Comparison of ENCODE assay signal across 8 mouse cellular contexts in the genomic region with DNA sequence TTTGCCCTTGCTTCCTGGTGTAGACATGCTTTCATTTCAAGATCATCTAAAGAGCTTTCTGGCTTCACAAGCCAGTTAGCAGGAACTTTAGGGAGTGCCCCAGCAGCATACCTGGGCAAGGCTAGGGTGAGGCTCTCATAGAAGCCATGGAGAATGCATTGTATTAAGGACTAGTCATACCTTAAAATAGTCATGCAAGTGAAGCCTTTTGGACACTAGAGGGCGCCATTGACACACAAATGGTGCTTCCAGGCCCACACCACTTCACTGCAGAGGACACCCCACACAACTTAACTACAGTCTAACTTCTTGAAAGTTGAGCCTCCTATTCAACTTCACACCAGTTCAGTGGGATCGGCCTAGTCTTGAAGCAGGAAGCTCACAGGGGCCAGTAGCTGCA. TPM values are rescaled to one million over a fixed set of nuclear protein-coding genes. Genes with fewer than 3 reads are reported as not detected.
DNase-seq lines count a peak whose midpoint lies in the region; ATAC-seq and TF ChIP-seq lines count a peak whose summit lies in the region.

No protein-coding gene starts in this region.

- no peak for TF ChIP-seq EP300 in ES-Bruce4 (IDR thresholded peaks at IDR 0.05; ENCODE audit: insufficient read depth, low read depth, low read length)
- 0 out of 2 replicates have a peak, but pooled peaks have one; percentile 54 for TF ChIP-seq EP300 in heart, postnatal 0 days (IDR thresholded peaks at IDR 0.05; ENCODE audit: low read depth)
- TF ChIP-seq EP300 in liver, embryonic 14.5 days (IDR thresholded peaks at IDR 0.05; ENCODE audit: low read depth): no peak

- DNase-seq in c-Kit-positive CD71-positive TER-119-negative erythroid progenitor cells, embryonic 14.5 days (ENCODE audit: low read depth): peak; percentile 68
- peak; percentile 91 for DNase-seq in heart, postnatal 0 days (ENCODE audit: low spot score)
- DNase-seq in kidney, postnatal 36 days: peak; percentile 87 to 88
- DNase-seq in liver, embryonic 14.5 days (ENCODE audit: low read depth in 3 of 3, low spot score in 3 of 3): peak; percentile 51 to 62 (median 60)
- DNase-seq in testis, postnatal 10 days (ENCODE audit: low spot score): peak; percentile 81

- H3K9ac ChIP-seq in ES-Bruce4 (ENCODE audit: low read depth, poor library complexity, severe bottlenecking): no peak overlapping the region
- H3K9ac ChIP-seq in forebrain, embryonic 12.5 days: no peak overlapping the region
- H3K9ac ChIP-seq in heart, postnatal 0 days (replicated peaks; ENCODE audit: low read depth, low read length): no peak overlapping the region
- no peak overlapping the region for H3K9ac ChIP-seq in liver, embryonic 14.5 days (replicated peaks)
- no peak overlapping the region for H3K9ac ChIP-seq in neural tube, embryonic 12.5 days

- no peak for TF ChIP-seq POLR2A in ES-Bruce4 (IDR thresholded peaks at IDR 0.05; ENCODE audit: insufficient read depth, low read length)

- H3K27me3 ChIP-seq in ES-Bruce4 (ENCODE audit: control insufficient read depth, insufficient read depth, low read length, poor library complexity, severe bottlenecking): no peaks in the 10 kb centered on the region
- H3K27me3 ChIP-seq in forebrain, embryonic 12.5 days: peaks cover 2% of the 10 kb centered on the region; the same call in 1 of the 2 replicates
- no peaks in the 10 kb centered on the region for H3K27me3 ChIP-seq in heart, postnatal 0 days (ENCODE audit: control insufficient read depth, insufficient read depth, low read length)
- H3K27me3 ChIP-seq in liver, embryonic 14.5 days (ENCODE audit: control insufficient read depth, insufficient read depth, low read length): no peaks in the 10 kb centered on the region
- no peaks in the 10 kb centered on the region for H3K27me3 ChIP-seq in neural tube, embryonic 12.5 days (replicated peaks)

- ATAC-seq in forebrain, embryonic 12.5 days (ENCODE audit: low FRiP score): peak; percentile 79
- peak; percentile 92 for ATAC-seq in heart, postnatal 0 days (ENCODE audit: insufficient read depth, low read depth)
- peak; percentile 51; the same call in 1 of the 2 replicates for ATAC-seq in liver, embryonic 14.5 days (ENCODE audit: insufficient read depth)
- peak; percentile 79 for ATAC-seq in neural tube, embryonic 12.5 days (ENCODE audit: low FRiP score, low read depth)

- no peak overlapping the region for H3K4me3 ChIP-seq in ES-Bruce4 (ENCODE audit: low read depth, low read length)
- no peak overlapping the region for H3K4me3 ChIP-seq in forebrain, embryonic 12.5 days (replicated peaks)
- no peak overlapping the region for H3K4me3 ChIP-seq in heart, postnatal 0 days (ENCODE audit: low read depth, low read length)
- H3K4me3 ChIP-seq in liver, embryonic 14.5 days (ENCODE audit: insufficient read depth in 1 of 2, low read depth in 2 of 2, low read length in 2 of 2): no peak overlapping the region
- no peak overlapping the region for H3K4me3 ChIP-seq in neural tube, embryonic 12.5 days

- no peaks in the 10 kb centered on the region for H3K36me3 ChIP-seq in ES-Bruce4 (ENCODE audit: control insufficient read depth, insufficient read depth, low read length, poor library complexity, severe bottlenecking)
- no peaks in the 10 kb centered on the region for H3K36me3 ChIP-seq in forebrain, embryonic 12.5 days (replicated peaks)
- no peaks in the 10 kb centered on the region for H3K36me3 ChIP-seq in heart, postnatal 0 days (replicated peaks; ENCODE audit: control insufficient read depth, insufficient read depth, low read length)
- H3K36me3 ChIP-seq in liver, embryonic 14.5 days (replicated peaks; ENCODE audit: control insufficient read depth, insufficient read depth, low read depth): no peaks in the 10 kb centered on the region
- no peaks in the 10 kb centered on the region for H3K36me3 ChIP-seq in neural tube, embryonic 12.5 days

- H3K4me2 ChIP-seq in forebrain, embryonic 12.5 days: no peak overlapping the region
- no peak overlapping the region for H3K4me2 ChIP-seq in heart, postnatal 0 days (ENCODE audit: low read depth, low read length)
- H3K4me2 ChIP-seq in liver, embryonic 14.5 days (ENCODE audit: low read depth): no peak overlapping the region
- H3K4me2 ChIP-seq in neural tube, embryonic 12.5 days (replicated peaks): no peak overlapping the region

- WGBS in forebrain, embryonic 12.5 days: 8% methylated on average over 2 of the region's 2 CpGs
- WGBS in heart, postnatal 0 days: 0% methylated on average over 2 of the region's 2 CpGs
- WGBS in liver, embryonic 14.5 days (ENCODE audit: insufficient replicate concordance): 3% methylated on average over 2 of the region's 2 CpGs
- WGBS in neural tube, embryonic 12.5 days: 7% methylated on average over 2 of the region's 2 CpGs

- H3K27ac ChIP-seq in ES-Bruce4 (ENCODE audit: insufficient read depth, low read length): no peak overlapping the region
- no peak overlapping the region for H3K27ac ChIP-seq in forebrain, embryonic 12.5 days
- peak overlapping the region; percentile 37; the same call in 1 of the 2 replicates for H3K27ac ChIP-seq in heart, postnatal 0 days (ENCODE audit: low read depth)
- H3K27ac ChIP-seq in liver, embryonic 14.5 days: no peak overlapping the region
- no peak overlapping the region for H3K27ac ChIP-seq in neural tube, embryonic 12.5 days

- no peaks in the 10 kb centered on the region for H3K9me3 ChIP-seq in ES-Bruce4 (replicated peaks; ENCODE audit: control insufficient read depth, insufficient read depth, low read length, poor library complexity, severe bottlenecking)
- no peaks in the 10 kb centered on the region for H3K9me3 ChIP-seq in forebrain, embryonic 12.5 days
- no peaks in the 10 kb centered on the region for H3K9me3 ChIP-seq in heart, postnatal 0 days (replicated peaks; ENCODE audit: control insufficient read depth, low read length)
- no peaks in the 10 kb centered on the region for H3K9me3 ChIP-seq in liver, embryonic 14.5 days (ENCODE audit: control insufficient read depth, low read length)
- H3K9me3 ChIP-seq in neural tube, embryonic 12.5 days: no peaks in the 10 kb centered on the region

- peak; percentile 81 for TF ChIP-seq CTCF in ES-Bruce4 (IDR thresholded peaks at IDR 0.05; ENCODE audit: low read depth, low read length)
- TF ChIP-seq CTCF in heart, postnatal 0 days (IDR thresholded peaks at IDR 0.05; ENCODE audit: low read depth): peak; percentile 91
- peak; percentile 86 for TF ChIP-seq CTCF in liver, embryonic 14.5 days (IDR thresholded peaks at IDR 0.05; ENCODE audit: low read depth)

- H3K4me1 ChIP-seq in ES-Bruce4 (ENCODE audit: control insufficient read depth, insufficient read depth, low read length): no peaks in the 10 kb centered on the region
- H3K4me1 ChIP-seq in forebrain, embryonic 12.5 days: peaks cover under 1% of the 10 kb centered on the region; the same call in 1 of the 2 replicates
- no peaks in the 10 kb centered on the region; the same call in 1 of the 2 replicates for H3K4me1 ChIP-seq in heart, postnatal 0 days (ENCODE audit: control insufficient read depth, insufficient read depth)
- peaks cover 0 to 14% of the 10 kb centered on the region in 2 experiments; a peak in 2 of 4 replicates for H3K4me1 ChIP-seq in liver, embryonic 14.5 days (replicated peaks; ENCODE audit: control insufficient read depth in 2 of 2, insufficient read depth in 2 of 2, low read length in 1 of 2)
- no peaks in the 10 kb centered on the region for H3K4me1 ChIP-seq in neural tube, embryonic 12.5 days

RNA-seq across cellular contexts. Expression of a gene that starts 27.5 kb away (rescaled TPM):
- 53.6 and 60.7 TPM in 2 replicates for polyA plus RNA-seq in ES-Bruce4 (2011; ENCODE audit: insufficient read depth, insufficient read length, low read depth, missing spikeins)
- 137 and 145 TPM in 2 replicates for polyA plus RNA-seq in forebrain, embryonic 12.5 days (2016; fragmentation: Nextera tagmentation; extraction: Ambion mirVana)
- total RNA-seq in heart, postnatal 0 days (2014; rRNA removed; ENCODE audit: low replicate concordance): 92.1 and 126 TPM in 2 replicates
- 137 and 144 TPM in 2 replicates for polyA plus RNA-seq in heart, postnatal 0 days (2015; fragmentation: Nextera tagmentation; extraction: Ambion mirVana)
- polyA plus RNA-seq in liver, embryonic 14.5 days (2012; rRNA removed): 24.9 and 41.0 TPM in 2 replicates
- polyA plus RNA-seq in liver, embryonic 14.5 days (2014; fragmentation: Nextera tagmentation; extraction: Ambion mirVana): 63.4 and 65.8 TPM in 2 replicates
- polyA plus RNA-seq in neural tube, embryonic 12.5 days (2016; fragmentation: Nextera tagmentation; extraction: Ambion mirVana): 125 TPM in 2 replicates
